ENCODE assay signal across 13 mouse cellular contexts in genomic region chr11:107375816-107376215, GRCm38 (mm10).
DNase-seq lines count a peak whose midpoint lies in the region; ATAC-seq and TF ChIP-seq lines count a peak whose summit lies in the region.
"Had no signal": no experiment of that assay in that cellular context is flagged by ENCODE, and none has a peak within 500 bp of the region (broad histone marks: within the 10 kb centered on the region; RNA-seq: fewer than 3 reads in every experiment).

No protein-coding gene starts in this region.

- H3K9me3 ChIP-seq in intestine, embryonic 14.5 days (ENCODE audit: control insufficient read depth, low read length) = no peaks in the 10 kb centered on the region
- H3K9me3 ChIP-seq in intestine, postnatal 0 days (ENCODE audit: control insufficient read depth) = no peaks in the 10 kb centered on the region
- H3K9me3 ChIP-seq in midbrain, embryonic 10.5 days (replicated peaks) = 0 out of 2 replicates have a peak, but pooled peaks cover 6% of the 10 kb centered on the region
- no peaks in the 10 kb centered on the region for H3K9me3 ChIP-seq in midbrain, embryonic 11.5 days (ENCODE audit: control insufficient read depth, low read length)
- no peaks in the 10 kb centered on the region for H3K9me3 ChIP-seq in neural tube, embryonic 15.5 days (replicated peaks)

- H3K27ac ChIP-seq in intestine, embryonic 14.5 days (ENCODE audit: low read depth) = peak overlapping the region; percentile 69; the same call in 1 of the 2 replicates
- H3K27ac ChIP-seq in intestine, postnatal 0 days (ENCODE audit: low read depth, low read length) = no peak overlapping the region
- H3K27ac ChIP-seq in midbrain, embryonic 10.5 days (replicated peaks) = peak overlapping the region; percentile 33; the same call in 1 of the 2 replicates
- H3K27ac ChIP-seq in midbrain, embryonic 11.5 days (ENCODE audit: low read depth, low read length) = no peak overlapping the region
- peak overlapping the region; percentile 54 for H3K27ac ChIP-seq in neural tube, embryonic 15.5 days (replicated peaks)
- H3K27ac ChIP-seq: liver, embryonic 12.5 days had no signal

- WGBS in intestine, embryonic 14.5 days = 75% methylated on average over 11 of the region's 11 CpGs
- 74% methylated on average over 11 of the region's 11 CpGs for WGBS in intestine, postnatal 0 days
- WGBS in midbrain, embryonic 10.5 days = 97% methylated on average over 11 of the region's 11 CpGs
- WGBS in midbrain, embryonic 11.5 days = 93% methylated on average over 11 of the region's 11 CpGs
- 85% methylated on average over 11 of the region's 11 CpGs for WGBS in neural tube, embryonic 15.5 days

- H3K4me3 ChIP-seq in intestine, embryonic 14.5 days (ENCODE audit: low read depth, low read length) = no peak overlapping the region
- H3K4me3 ChIP-seq in intestine, postnatal 0 days (ENCODE audit: low read depth, low read length) = no peak overlapping the region
- no peak overlapping the region for H3K4me3 ChIP-seq in midbrain, embryonic 10.5 days
- H3K4me3 ChIP-seq in midbrain, embryonic 11.5 days (ENCODE audit: low read depth, low read length) = no peak overlapping the region
- no peak overlapping the region for H3K4me3 ChIP-seq in neural tube, embryonic 15.5 days (replicated peaks)
- H3K4me3 ChIP-seq: erythroblast, embryonic 14.5 days; liver, embryonic 12.5 days had no signal

- peak; percentile 15 to 49 for DNase-seq in adrenal gland, adult (ENCODE audit: inconsistent age in 2 of 2, low spot score in 1 of 2)
- no peak for DNase-seq in adrenal gland, adult 18-20 months (ENCODE audit: low spot score in 2 of 2)
- no peak for DNase-seq in intestine, embryonic 14.5 days (ENCODE audit: low spot score)
- no peak for DNase-seq in midbrain, embryonic 10.5 days (ENCODE audit: low spot score)
- no peak for DNase-seq in midbrain, embryonic 11.5 days (ENCODE audit: low spot score, missing footprints)
- no peak for DNase-seq in embryo, embryonic 11 days
- DNase-seq: spleen, adult 18-20 months; thymus, adult 2 months had no signal

- no peak for ATAC-seq in intestine, embryonic 14.5 days (replicated peaks; ENCODE audit: low FRiP score, low TSS enrichment, low read depth)
- no peak for ATAC-seq in intestine, postnatal 0 days
- no peak for ATAC-seq in midbrain, embryonic 11.5 days (ENCODE audit: low FRiP score)
- ATAC-seq in neural tube, embryonic 15.5 days (ENCODE audit: low FRiP score) = no peak
- ATAC-seq: liver, embryonic 12.5 days had no signal

- H3K4me1 ChIP-seq in intestine, embryonic 14.5 days (replicated peaks; ENCODE audit: control insufficient read depth, insufficient read depth, low read length) = peaks cover 19% of the 10 kb centered on the region
- H3K4me1 ChIP-seq in intestine, postnatal 0 days (replicated peaks; ENCODE audit: control insufficient read depth, insufficient read depth, low read length) = no peaks in the 10 kb centered on the region
- peaks cover 6% of the 10 kb centered on the region for H3K4me1 ChIP-seq in midbrain, embryonic 10.5 days
- H3K4me1 ChIP-seq in midbrain, embryonic 11.5 days (ENCODE audit: control insufficient read depth, insufficient read depth, low read length) = peaks cover 2% of the 10 kb centered on the region; the same call in 1 of the 2 replicates
- H3K4me1 ChIP-seq in neural tube, embryonic 15.5 days = peaks cover 27% of the 10 kb centered on the region

- TF ChIP-seq CTCF in intestine, postnatal 0 days (IDR thresholded peaks at IDR 0.05; ENCODE audit: low read depth) = no peak

- no peaks in the 10 kb centered on the region for H3K36me3 ChIP-seq in intestine, embryonic 14.5 days (ENCODE audit: control insufficient read depth, insufficient read depth, low read length)
- no peaks in the 10 kb centered on the region for H3K36me3 ChIP-seq in intestine, postnatal 0 days (ENCODE audit: control insufficient read depth, insufficient read depth)
- H3K36me3 ChIP-seq in midbrain, embryonic 10.5 days = peaks cover 6% of the 10 kb centered on the region
- no peaks in the 10 kb centered on the region for H3K36me3 ChIP-seq in midbrain, embryonic 11.5 days (ENCODE audit: control insufficient read depth, insufficient read depth, low read length)
- H3K36me3 ChIP-seq in neural tube, embryonic 15.5 days = no peaks in the 10 kb centered on the region

- H3K4me2 ChIP-seq in intestine, embryonic 14.5 days (ENCODE audit: low read length) = no peak overlapping the region
- no peak overlapping the region for H3K4me2 ChIP-seq in intestine, postnatal 0 days (replicated peaks; ENCODE audit: low read depth)
- no peak overlapping the region for H3K4me2 ChIP-seq in midbrain, embryonic 11.5 days
- no peak overlapping the region for H3K4me2 ChIP-seq in neural tube, embryonic 15.5 days
- H3K4me2 ChIP-seq: heart, embryonic 11.5 days; liver, embryonic 12.5 days had no signal

- no peaks in the 10 kb centered on the region for H3K27me3 ChIP-seq in intestine, embryonic 14.5 days (replicated peaks; ENCODE audit: control insufficient read depth, insufficient read depth, low read length)
- no peaks in the 10 kb centered on the region for H3K27me3 ChIP-seq in intestine, postnatal 0 days (replicated peaks; ENCODE audit: control insufficient read depth, insufficient read depth, low read length)
- no peaks in the 10 kb centered on the region for H3K27me3 ChIP-seq in midbrain, embryonic 10.5 days (ENCODE audit: low read depth, poor library complexity, severe bottlenecking)
- no peaks in the 10 kb centered on the region for H3K27me3 ChIP-seq in midbrain, embryonic 11.5 days (ENCODE audit: control insufficient read depth, insufficient read depth, low read length)
- no peaks in the 10 kb centered on the region for H3K27me3 ChIP-seq in neural tube, embryonic 15.5 days (replicated peaks)
- H3K27me3 ChIP-seq: liver, embryonic 12.5 days had no signal

- no peak overlapping the region for H3K9ac ChIP-seq in intestine, embryonic 14.5 days (ENCODE audit: low read length)
- H3K9ac ChIP-seq in intestine, postnatal 0 days (ENCODE audit: low read depth, low read length) = no peak overlapping the region
- H3K9ac ChIP-seq in midbrain, embryonic 11.5 days (ENCODE audit: low read length) = no peak overlapping the region
- no peak overlapping the region for H3K9ac ChIP-seq in neural tube, embryonic 15.5 days (replicated peaks)
- H3K9ac ChIP-seq: liver, embryonic 12.5 days had no signal

Comparison
In these comparisons a context has a peak if more than half of its experiments do, and no peak if none do; other contexts are left out.
1. DNase-seq: peak in adrenal gland, adult (2 of 2); none in adrenal gland, adult 18-20 months (0 of 2), intestine, embryonic 14.5 days (single experiment), midbrain, embryonic 10.5 days (single experiment), midbrain, embryonic 11.5 days (single experiment) and embryo, embryonic 11 days (single experiment).
2. H3K27ac ChIP-seq: peak in intestine, embryonic 14.5 days (single experiment), midbrain, embryonic 10.5 days (single experiment) and neural tube, embryonic 15.5 days (single experiment); none in intestine, postnatal 0 days (single experiment) and midbrain, embryonic 11.5 days (single experiment).